Mouse (Mus musculus) ES-Bruce4 (cell line): ENCODE data around the gene Wars.

Source experiments
- CTCF ChIP-seq: IDR thresholded peaks from one replicate; pipeline ENCODE4 v1.8.1; 2011; ENCODE audit warnings: low read depth, low read length
- POLR2A ChIP-seq: IDR thresholded peaks from one replicate; pipeline ENCODE4 v1.8.1; 2011; ENCODE audit warnings: low read length; ENCODE audit not compliant: insufficient read depth

- TF ChIP-seq POLR2A (no peak), CTCF (no peak)
These were observed 82.8 kb downstream of the Wars start for GRCm38 (mm10) chr12:108811133-108811532.
